Mouse (Mus musculus): Measurements from ENCODE around the gene Prss2.
"Not testable (repeated sequence)": the region's sequence is repeated elsewhere in the genome, so short reads cannot be mapped to it uniquely, and the experiment has no call there.

The Prss2 gene

GRCm38 (mm10) chr6:41521487-41521886 is at the start of gene Prss2:
Prss2 (plus strand) TSS chr6:41521787.
- no peak for DNase-seq (ENCODE audit: low spot score in 2 of 2)

DNA sequence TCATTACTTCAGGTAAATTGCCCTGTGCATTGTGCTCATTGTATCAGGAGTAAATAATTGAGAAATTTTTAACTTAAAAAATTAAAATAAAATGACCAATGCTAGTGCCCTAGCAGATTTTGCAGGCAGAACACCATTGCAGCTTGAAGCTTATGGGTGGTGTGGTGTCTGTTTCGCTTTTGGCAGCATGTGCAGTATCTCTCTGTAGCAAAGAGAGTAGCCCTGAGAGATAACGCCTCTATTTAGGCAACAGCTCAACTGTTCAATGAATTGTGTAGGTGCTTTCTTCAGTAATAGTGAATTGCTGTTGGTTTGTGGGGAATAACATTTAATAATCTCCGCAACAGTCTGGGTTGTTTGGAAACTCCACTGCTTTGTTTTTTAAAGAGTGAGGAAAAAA is 22.2 kb upstream of the Prss2 start:
- DNase-seq (ENCODE audit: low spot score in 2 of 2): no peak

GRCm38 (mm10) chr6:41504915-41505314 is 16.7 kb upstream of the Prss2 start:
- no peak for DNase-seq (ENCODE audit: low spot score in 2 of 2)

- DNase-seq (ENCODE audit: low spot score in 2 of 2): no peak
Observed at GRCm38 (mm10) chr6:41505323-41505722, 16.3 kb upstream of the Prss2 start.

DNA sequence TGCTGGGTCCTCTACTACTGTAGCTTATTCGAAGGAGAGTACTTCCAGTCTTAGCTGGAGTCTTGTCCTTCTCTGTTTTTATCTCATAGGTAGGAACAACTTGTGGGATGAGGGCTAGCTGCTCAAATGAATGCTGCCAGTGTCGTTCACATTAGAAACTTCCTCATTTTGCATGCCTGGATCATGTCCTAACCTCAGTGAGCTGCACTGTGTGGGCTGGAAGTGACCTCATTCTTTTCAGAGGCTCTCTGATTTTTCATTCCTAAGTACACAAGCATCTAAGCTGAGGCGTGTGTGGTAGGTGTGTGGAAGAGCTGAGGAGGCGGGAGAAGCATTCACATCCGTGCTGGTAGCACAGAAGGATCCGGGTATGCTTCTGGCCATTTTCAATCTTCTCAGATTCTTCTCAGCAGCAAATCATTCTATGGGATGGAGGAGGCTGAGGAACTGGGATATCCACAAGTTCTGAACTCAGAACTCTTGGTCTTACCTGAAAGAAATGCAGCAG is 3.5 kb upstream of the Prss2 start:
- DNase-seq (ENCODE audit: low spot score in 2 of 2): no peak

DNA sequence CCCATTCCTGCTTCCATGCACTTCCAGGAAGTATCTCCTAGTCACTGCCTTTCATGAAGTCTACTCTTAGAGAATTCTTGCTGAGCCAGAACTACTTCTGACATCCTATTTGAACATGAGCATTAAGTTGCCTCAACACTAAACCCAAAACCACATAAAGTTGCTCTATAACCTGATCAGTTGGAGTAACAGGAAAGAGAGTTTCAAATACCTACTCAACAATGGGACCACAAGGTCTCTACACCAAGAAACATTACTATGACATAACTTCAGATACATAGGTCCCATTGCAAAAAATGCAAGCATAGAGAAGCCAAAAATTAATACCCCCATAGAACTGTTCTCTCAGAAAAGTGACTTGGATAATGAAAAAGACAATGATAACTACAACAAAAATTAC is 4.9 kb downstream of the Prss2 start:
- no peak for DNase-seq (ENCODE audit: low spot score in 2 of 2)

DNA sequence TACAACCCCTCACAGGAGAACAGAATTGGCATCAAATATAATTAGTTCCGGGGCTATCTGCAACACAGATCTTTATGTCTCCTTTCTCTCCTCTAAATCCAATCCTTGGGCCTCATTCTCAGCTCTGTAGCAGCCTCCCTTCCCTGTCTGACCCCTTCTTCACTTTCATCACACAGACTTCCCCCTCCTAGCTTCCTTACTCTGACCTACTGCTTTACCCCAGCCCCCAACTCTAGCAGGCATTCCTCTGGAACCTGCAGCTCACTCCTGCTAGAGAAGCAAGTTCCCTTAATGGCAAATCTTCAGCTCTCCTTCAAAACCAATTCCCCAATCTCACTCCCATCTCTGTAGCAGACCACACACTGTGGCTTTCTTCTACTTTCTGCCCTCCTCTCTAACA is 5.8 kb downstream of the Prss2 start:
- DNase-seq (ENCODE audit: low spot score in 2 of 2): no peak

DNA sequence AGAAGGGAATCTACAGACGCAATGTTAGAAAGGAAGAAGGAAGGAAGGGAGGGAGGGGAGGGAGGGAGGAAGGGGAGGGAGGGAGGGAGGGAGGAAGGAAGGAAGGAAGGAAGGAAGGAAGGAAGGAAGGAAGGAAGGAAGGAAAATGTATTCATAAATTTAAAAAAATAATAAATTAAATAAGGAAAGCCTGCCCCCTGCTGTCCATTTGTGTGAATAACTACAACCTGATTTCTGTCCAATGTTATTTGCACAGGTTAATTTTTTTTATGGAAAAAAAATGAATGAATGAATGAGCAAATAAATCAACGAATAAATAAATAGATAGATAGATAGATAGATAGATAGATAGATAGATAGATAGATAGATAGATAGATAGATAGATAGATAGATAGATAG is 8.4 kb downstream of the Prss2 start:
- DNase-seq (ENCODE audit: low spot score in 2 of 2): not testable (repeated sequence)

DNA sequence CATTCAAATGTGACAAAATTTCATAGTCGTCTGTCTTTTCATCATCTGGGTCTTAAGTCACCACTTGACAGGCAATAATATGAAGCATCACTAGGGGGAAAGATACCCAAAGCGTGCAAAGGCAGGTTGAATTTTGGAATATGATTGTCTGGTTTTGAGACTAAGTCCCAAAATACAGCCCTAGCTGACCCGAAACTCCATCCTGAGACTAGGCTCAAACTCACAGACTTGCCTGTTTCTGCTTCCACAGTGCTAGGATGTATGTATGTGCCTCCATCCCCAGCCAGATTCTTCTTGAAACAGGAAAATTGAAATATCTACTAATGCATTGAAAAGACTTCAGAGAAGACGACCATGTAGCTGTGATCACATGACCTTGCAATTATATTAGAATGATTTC is 10.6 kb downstream of the Prss2 start:
- DNase-seq (ENCODE audit: low spot score in 2 of 2): no peak

DNA sequence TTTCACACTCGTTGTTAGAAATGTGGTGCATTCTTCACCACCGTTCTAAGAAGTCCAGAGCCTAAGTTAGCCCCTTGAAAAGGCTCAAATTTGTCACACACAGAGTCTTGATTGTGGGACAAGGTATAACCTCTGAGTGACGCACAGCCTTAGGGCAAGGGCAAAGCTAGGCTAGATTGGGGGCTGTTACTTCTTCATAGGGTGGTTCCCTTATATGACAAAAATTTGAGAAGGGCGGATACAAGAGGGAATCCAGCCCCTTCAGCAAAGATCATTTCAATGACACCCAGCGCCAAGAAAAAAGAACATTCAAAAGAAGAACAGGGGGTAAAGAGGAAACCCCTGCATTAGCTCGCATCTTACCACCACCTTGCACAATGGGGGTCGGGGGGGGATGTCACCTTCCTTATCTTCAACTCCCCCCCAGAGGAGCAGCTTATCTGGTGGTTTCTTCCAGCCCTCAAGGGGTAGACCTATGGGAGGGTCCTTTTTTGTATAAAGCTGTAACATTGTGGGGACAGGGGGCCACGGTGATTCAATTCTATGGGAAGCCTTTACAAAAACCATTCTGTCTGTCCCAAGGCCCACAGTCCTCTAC is 11.2 kb downstream of the Prss2 start:
- DNase-seq (ENCODE audit: low spot score in 2 of 2): no peak

- no peak for DNase-seq (ENCODE audit: low spot score in 2 of 2)
Observed at GRCm38 (mm10) chr6:41537376-41537775, 15.8 kb downstream of the Prss2 start.

GRCm38 (mm10) chr6:41538296-41538695 is 16.7 kb downstream of the Prss2 start:
- not testable (repeated sequence) for DNase-seq (ENCODE audit: low spot score in 2 of 2)

- DNase-seq (ENCODE audit: low spot score in 2 of 2): no peak
Observed at GRCm38 (mm10) chr6:41540746-41541145, 19.2 kb downstream of the Prss2 start.

DNA sequence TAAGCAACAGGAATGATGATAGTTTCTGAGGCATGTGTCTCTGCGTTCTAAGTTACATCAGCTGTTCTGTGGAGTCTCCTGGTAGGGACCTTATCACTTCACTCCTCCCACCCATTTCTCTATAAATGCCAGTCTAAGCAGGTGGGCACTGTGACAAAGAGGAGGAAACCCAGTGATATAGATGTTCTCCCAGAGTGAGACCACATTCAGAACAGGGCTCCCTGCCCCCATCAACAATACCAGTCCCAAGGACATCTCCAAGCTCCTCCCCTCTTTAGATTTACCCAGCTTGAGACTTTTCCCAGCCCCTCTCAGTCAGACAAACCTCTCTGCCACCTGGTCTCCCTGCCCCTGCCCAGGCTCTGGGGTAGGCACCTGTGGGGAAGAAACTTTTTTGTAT is 20.2 kb downstream of the Prss2 start:
- no peak for DNase-seq (ENCODE audit: low spot score in 2 of 2)

DNA sequence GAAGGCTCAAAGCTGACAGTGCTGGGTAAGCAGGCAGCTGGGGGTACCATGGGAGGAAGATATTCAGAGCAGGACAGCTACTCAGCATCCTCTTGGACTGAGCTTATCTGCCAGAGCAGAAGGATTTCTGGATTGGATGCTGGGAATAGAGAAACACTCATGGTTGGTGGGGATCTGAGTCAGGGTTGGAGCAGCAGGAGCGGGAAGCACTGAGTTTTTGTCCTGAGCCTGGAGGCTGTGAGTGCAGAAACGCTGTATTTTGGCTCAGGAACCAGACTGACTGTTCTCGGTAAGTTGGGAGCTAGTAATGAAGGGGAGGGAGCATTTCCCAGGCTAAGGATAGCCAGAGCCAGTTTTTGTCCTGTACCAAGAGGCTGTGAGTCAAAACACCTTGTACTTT is 21.4 kb downstream of the Prss2 start:
- DNase-seq (ENCODE audit: low spot score in 2 of 2): peak in 1 of 2 experiments; percentile 35

DNA sequence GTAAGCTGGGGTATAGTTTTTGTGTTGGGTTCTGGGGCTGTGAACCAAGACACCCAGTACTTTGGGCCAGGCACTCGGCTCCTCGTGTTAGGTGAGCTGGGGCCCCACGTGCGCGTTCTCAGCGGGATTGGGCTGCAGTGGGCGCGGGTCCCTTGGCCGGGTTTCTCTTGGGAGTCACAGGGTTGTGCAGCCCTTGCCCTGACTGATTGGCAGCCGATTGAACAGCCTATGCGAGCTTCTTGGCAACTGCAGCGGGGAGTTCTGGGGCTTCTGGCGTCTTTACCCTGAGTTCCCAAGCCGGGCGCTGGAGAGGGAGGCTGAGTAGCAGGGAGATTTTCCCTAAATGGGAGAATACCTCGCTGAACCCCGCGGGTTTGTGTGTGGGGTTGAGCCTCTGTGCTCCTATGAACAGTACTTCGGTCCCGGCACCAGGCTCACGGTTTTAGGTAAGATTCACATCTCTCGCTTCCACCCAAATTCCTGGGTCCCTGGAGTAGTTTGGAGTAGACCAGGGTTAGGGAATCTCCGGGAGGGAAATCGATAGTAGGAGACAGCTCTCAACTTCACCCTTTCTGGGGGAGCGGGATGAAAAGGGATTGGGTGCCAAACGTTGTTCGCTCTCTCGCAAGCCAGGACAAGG is 21.9 kb downstream of the Prss2 start:
- DNase-seq (ENCODE audit: low spot score in 2 of 2): peak; percentile 32 to 40

- DNase-seq (ENCODE audit: low spot score in 2 of 2): no peak
Observed at GRCm38 (mm10) chr6:41544381-41544924, 22.9 kb downstream of the Prss2 start.

DNA sequence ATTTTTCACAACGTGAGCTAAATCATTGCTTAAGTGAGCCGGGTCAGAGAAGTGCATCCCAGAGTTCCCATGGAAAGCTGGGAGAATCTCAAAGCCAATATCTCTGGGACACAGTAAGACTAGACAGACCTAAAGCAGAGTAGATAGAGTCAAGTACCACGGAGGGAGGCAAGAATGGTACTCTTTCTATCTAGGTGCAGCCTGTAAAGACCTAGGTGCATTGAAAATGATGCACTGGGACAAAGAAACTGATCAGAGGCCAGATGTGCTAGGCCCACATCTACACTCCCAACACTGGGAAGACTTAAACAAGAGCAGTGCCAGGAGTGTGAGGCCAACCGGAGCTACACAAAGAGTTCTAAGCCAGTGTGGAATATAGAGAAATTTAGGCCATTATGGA is 23.7 kb downstream of the Prss2 start:
- no peak for DNase-seq (ENCODE audit: low spot score in 2 of 2)

DNA sequence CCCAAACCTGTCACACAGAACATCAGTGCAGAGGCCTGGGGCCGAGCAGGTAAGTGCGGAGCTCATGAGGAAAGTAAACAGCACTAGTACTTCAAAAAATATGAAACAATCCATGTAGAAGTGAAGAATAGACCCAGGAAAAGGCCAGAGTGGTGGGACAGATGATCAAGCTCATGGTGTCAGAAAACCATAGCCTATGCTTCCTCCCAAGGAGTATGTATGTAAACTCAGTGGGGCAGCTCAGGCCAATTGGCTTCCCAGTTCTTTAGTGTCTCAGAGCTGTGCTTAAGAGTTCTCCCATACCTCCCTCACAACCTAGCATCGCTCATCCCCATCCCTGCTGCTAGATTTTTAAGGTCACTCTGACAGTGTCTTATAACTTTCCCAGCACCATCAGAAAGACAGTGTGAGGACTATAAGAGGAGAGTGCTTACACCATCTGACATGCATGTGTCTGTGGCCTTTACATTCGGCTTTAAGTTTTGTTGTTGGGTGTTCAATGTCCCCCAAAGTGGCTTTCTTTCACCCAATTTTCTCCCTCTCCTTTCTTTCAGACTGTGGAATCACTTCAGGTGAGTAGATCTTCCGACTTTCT is 25.6 kb downstream of the Prss2 start:
- no peak for DNase-seq (ENCODE audit: low spot score in 2 of 2)

- DNase-seq (ENCODE audit: low spot score in 2 of 2): no peak
Observed at GRCm38 (mm10) chr6:41548286-41548685, 26.7 kb downstream of the Prss2 start.

DNA sequence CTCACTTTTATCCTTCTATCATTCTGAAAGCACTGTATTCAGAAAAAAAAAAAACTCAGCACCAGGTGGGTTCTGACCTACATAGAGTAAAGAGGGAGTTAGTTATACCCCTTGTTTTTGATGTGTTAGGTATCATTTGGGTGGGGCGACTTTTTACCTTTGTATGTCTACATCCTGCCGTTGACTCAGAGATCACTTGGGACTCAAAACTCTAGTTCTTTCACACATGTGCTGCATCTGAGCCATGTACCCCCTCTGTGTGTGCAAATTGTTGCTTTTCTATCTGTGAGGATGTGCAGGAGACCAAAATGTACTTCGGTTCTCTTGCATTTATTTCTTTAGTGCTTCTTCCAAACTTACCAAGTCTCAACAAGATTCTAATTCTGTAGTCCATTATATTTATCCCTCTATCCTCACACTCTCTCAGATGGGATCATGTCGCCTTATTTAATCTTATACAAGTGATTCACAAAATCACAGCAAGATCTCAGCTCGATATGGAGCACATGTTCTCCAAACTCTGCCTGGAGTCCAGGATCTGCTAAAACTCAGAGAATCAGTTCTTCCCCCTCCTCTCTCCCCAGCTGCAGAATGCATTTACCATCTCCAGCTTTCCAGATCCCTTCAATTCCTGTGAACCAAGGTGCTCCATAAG is 31.9 kb downstream of the Prss2 start:
- DNase-seq (ENCODE audit: low spot score in 2 of 2): no peak
